Mouse (Mus musculus): ENCODE measurements at regions not wholly inside any gene's neighbourhood (a gene's known extent, or its start where the extent isn't known, plus 50 kb on each side); places are given as distances from the start of the nearest gene placed in this dataset.

DNA sequence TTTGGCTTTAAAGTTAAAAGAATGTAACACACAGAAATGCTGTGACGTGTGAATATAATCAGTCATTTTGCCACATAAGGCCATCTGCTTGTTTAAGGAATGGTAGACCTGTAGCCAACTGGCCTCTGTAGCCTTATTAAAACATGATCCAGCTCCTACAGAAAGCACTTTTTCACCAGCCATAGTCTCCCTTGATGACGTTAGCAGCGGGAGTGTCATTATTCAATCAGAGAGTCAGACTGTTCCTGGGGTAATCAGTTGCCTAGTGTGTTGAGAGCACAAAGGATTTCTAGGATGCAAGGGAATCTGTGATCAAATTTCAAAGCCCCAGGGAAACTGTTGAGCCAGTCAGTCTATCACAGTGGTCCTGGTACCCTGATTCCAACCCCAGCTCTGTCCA, 260.3 kb upstream of the Rag2 start:
- Histone ChIP-seq H3K4me3 (ENCODE audit: low read depth, low read length) (no peak overlapping the region), H3K27me3 (ENCODE audit: control insufficient read depth, insufficient read depth, low read depth, low read length) (no peaks in the 10 kb centered on the region), H3K9ac (ENCODE audit: low read depth, low read length) (no peak overlapping the region), H3K27ac (ENCODE audit: low read length) (no peak overlapping the region), H3K4me1 (ENCODE audit: control insufficient read depth, insufficient read depth, low read length) (no peaks in the 10 kb centered on the region; the same call in 1 of the 2 replicates), H3K9me3 (replicated peaks; ENCODE audit: control insufficient read depth, low read length, poor library complexity, severe bottlenecking) (no peaks in the 10 kb centered on the region), H3K4me2 (ENCODE audit: low read length) (no peak overlapping the region), H3K36me3 (ENCODE audit: control insufficient read depth, insufficient read depth, low read length) (no peaks in the 10 kb centered on the region)
- 36% methylated on average over 3 of the region's 3 CpGs for WGBS
- ATAC-seq = no peak

DNA sequence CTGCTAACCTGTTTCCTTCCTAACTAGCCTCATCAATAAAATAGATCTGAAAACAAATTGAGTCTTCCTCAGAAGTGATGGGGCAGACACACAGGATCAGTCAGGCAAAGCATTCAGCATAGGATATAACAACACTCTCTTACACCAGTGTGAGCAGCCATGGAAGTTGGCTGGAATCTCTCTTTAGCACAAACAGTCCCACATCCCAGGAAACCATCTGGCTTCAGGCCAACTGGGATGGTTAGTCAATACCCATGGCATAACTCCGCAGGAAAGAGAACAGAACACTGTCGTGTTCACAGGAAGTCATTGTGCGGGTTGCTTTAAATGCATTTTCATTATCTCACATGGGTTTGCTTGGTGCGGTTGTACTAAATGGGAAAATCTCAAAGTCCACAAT, 256.2 kb upstream of the Rag2 start:
- ATAC-seq = no peak
- no peaks in the 10 kb centered on the region for H3K9me3 ChIP-seq (replicated peaks; ENCODE audit: control insufficient read depth, low read length, poor library complexity, severe bottlenecking)
- no peak overlapping the region for H3K4me2 ChIP-seq (ENCODE audit: low read length)
- no peak overlapping the region for H3K27ac ChIP-seq (ENCODE audit: low read length)
- H3K36me3 ChIP-seq (ENCODE audit: control insufficient read depth, insufficient read depth, low read length) = no peaks in the 10 kb centered on the region
- no peaks in the 10 kb centered on the region; the same call in 1 of the 2 replicates for H3K4me1 ChIP-seq (ENCODE audit: control insufficient read depth, insufficient read depth, low read length)
- WGBS = 69% methylated on average over 4 of the region's 4 CpGs
- H3K4me3 ChIP-seq (ENCODE audit: low read depth, low read length) = no peak overlapping the region
- H3K27me3 ChIP-seq (ENCODE audit: control insufficient read depth, insufficient read depth, low read depth, low read length) = no peaks in the 10 kb centered on the region
- H3K9ac ChIP-seq (ENCODE audit: low read depth, low read length) = no peak overlapping the region

DNA sequence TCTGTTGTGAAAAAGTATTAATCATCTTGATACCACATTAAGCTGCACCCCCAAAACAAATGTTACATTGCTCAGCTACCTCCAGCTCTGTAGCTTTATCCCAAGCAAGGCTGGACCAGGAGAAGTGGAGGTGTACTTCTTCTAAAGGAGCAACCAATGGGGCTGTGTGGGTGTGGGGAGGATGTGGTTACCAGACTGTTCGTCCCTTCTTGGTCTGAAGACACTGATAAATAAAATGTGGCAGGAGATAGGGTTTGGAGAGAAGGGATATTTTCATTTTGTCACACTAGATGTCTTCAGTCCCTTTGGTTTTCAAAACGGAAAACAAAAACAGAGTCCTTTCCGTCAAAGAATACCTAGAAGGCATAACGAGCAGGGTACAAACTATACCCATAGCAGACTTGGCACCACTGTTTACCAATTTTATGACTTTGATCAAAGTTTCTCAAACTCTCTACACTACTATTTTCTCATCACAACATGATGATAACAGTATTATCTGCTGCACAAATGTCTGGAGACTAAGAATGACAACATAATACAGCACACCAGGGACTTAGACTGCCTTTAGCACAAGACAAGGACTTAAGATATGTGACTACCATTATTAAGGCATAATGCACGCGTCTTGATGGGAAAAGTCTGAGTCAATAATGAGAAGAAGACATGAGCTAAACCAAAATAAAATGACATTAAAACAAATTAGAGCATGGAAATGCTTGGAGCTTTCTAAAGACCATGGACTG, 253.4 kb upstream of the Rag2 start:
- Histone ChIP-seq H3K27ac (ENCODE audit: low read length) (no peak overlapping the region), H3K4me3 (ENCODE audit: low read depth, low read length) (no peak overlapping the region), H3K9ac (ENCODE audit: low read depth, low read length) (no peak overlapping the region), H3K36me3 (ENCODE audit: control insufficient read depth, insufficient read depth, low read length) (no peaks in the 10 kb centered on the region), H3K4me1 (ENCODE audit: control insufficient read depth, insufficient read depth, low read length) (no peaks in the 10 kb centered on the region), H3K9me3 (replicated peaks; ENCODE audit: control insufficient read depth, low read length, poor library complexity, severe bottlenecking) (no peaks in the 10 kb centered on the region), H3K4me2 (ENCODE audit: low read length) (no peak overlapping the region), H3K27me3 (ENCODE audit: control insufficient read depth, insufficient read depth, low read depth, low read length) (no peaks in the 10 kb centered on the region)
- WGBS = 92% methylated on average over 6 of the region's 6 CpGs
- ATAC-seq = no peak

DNA sequence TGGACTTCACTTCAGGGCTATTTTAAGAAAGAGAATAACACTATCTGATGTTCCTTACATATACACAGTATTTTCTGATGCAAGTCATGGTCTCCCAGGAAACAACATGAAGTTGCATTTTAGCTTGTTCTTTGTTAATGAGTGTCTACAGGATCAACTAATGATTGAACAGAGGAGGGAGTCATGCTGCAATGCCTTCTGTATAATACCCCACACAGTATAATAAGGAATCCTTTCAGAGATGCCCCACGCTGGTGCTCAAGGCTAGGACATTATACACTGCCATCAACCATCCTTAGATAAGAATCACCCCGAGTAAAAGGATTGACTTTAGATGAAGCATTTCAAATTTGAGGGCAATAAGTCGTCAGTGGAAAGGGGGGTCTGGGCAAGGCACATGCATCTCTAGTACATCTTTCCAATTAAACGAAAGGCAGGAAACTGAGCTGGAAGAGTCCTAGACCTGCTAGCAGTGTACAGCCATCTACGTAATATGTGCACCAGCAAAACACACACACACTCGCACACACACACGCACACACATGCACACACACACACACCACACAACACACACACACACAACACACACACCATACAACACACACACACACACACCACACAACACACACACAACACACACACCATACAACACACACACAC, 252.6 kb upstream of the Rag2 start:
- WGBS = 86% methylated on average over 7 of the region's 7 CpGs
- Histone ChIP-seq H3K4me3 (ENCODE audit: low read depth, low read length) (no peak overlapping the region), H3K27ac (ENCODE audit: low read length) (no peak overlapping the region), H3K4me1 (ENCODE audit: control insufficient read depth, insufficient read depth, low read length) (no peaks in the 10 kb centered on the region), H3K4me2 (ENCODE audit: low read length) (no peak overlapping the region), H3K36me3 (ENCODE audit: control insufficient read depth, insufficient read depth, low read length) (no peaks in the 10 kb centered on the region), H3K9me3 (replicated peaks; ENCODE audit: control insufficient read depth, low read length, poor library complexity, severe bottlenecking) (no peaks in the 10 kb centered on the region), H3K9ac (ENCODE audit: low read depth, low read length) (no peak overlapping the region), H3K27me3 (ENCODE audit: control insufficient read depth, insufficient read depth, low read depth, low read length) (no peaks in the 10 kb centered on the region)
- no peak for ATAC-seq

DNA sequence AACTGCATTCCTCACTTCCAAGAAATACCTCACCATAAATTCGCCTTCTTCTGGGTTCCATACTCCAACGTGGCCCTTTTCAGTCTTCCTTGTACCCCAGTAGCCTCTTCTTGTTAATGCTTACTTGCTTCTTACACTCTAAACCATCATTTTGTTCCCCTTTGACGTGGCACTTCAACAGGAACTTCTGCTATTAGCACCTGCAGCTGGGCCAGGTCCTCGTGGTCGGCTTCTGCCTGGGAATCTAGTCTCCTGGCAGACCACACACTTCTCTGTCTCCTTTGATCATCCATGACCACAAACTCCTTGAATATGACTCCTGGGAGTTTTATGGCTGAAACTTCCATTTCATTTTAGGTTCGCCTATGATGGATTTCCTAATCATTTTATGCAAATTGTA, 243.9 kb upstream of the Rag2 start:
- H3K4me1 ChIP-seq (ENCODE audit: control insufficient read depth, insufficient read depth, low read length) = no peaks in the 10 kb centered on the region
- H3K36me3 ChIP-seq (ENCODE audit: control insufficient read depth, insufficient read depth, low read length) = no peaks in the 10 kb centered on the region
- H3K27me3 ChIP-seq (ENCODE audit: control insufficient read depth, insufficient read depth, low read depth, low read length) = no peaks in the 10 kb centered on the region
- no peak for ATAC-seq
- 83% methylated on average over 6 of the region's 6 CpGs for WGBS
- H3K9me3 ChIP-seq (replicated peaks; ENCODE audit: control insufficient read depth, low read length, poor library complexity, severe bottlenecking) = no peaks in the 10 kb centered on the region
- no peak overlapping the region for H3K9ac ChIP-seq (ENCODE audit: low read depth, low read length)
- H3K4me3 ChIP-seq (ENCODE audit: low read depth, low read length) = no peak overlapping the region
- no peak overlapping the region for H3K4me2 ChIP-seq (ENCODE audit: low read length)
- no peak overlapping the region for H3K27ac ChIP-seq (ENCODE audit: low read length)

DNA sequence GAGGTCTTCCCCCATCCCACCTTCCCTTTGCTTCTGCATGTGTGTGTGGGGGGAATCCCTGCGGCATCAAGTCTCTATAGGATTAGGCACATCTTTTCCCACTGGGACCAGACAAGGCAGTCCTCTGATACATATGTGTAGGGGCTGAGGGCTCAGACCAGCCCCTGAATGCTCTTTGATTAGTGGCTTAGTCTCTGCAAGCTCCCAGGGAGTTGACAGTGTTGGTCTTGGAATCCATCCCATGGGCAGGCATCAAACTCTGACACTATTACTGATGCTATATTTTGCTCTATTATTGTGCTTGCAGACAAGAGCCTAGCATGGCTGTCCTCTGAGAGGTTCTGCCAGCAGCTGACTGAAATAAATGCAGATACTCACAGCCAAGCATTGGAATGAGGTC, 209.5 kb upstream of the Rag2 start:
- Histone ChIP-seq H3K4me3 (ENCODE audit: low read depth, low read length) (no peak overlapping the region), H3K9me3 (replicated peaks; ENCODE audit: control insufficient read depth, low read length, poor library complexity, severe bottlenecking) (no peaks in the 10 kb centered on the region), H3K9ac (ENCODE audit: low read depth, low read length) (no peak overlapping the region), H3K27ac (ENCODE audit: low read length) (no peak overlapping the region), H3K4me2 (ENCODE audit: low read length) (no peak overlapping the region), H3K4me1 (ENCODE audit: control insufficient read depth, insufficient read depth, low read length) (no peaks in the 10 kb centered on the region), H3K36me3 (ENCODE audit: control insufficient read depth, insufficient read depth, low read length) (no peaks in the 10 kb centered on the region), H3K27me3 (ENCODE audit: control insufficient read depth, insufficient read depth, low read depth, low read length) (no peaks in the 10 kb centered on the region)
- no peak for ATAC-seq
- WGBS = 68% methylated on average over 1 of the region's 1 CpGs

DNA sequence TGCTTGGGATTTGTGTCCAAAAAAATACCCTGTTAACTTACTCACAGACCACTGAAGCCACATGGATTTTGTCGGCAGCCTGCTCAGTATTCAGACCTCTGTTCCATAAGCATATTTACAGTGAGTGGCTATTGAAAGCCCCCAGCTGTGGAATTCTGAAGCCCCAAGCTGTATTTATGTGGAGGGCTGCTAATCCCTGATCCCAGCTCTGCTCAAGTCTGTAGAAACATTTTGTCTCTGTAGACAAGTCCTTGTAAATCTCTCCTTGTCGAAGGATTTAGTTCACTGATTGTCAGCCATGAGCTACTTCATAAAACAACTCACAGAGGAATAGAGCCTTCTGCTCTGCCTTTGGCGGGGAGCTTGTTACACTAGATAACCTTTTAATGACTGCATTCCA, 207.8 kb upstream of the Rag2 start:
- ATAC-seq = no peak
- Histone ChIP-seq H3K4me1 (ENCODE audit: control insufficient read depth, insufficient read depth, low read length) (no peaks in the 10 kb centered on the region), H3K9ac (ENCODE audit: low read depth, low read length) (no peak overlapping the region), H3K27me3 (ENCODE audit: control insufficient read depth, insufficient read depth, low read depth, low read length) (no peaks in the 10 kb centered on the region), H3K4me3 (ENCODE audit: low read depth, low read length) (no peak overlapping the region), H3K27ac (ENCODE audit: low read length) (no peak overlapping the region), H3K36me3 (ENCODE audit: control insufficient read depth, insufficient read depth, low read length) (no peaks in the 10 kb centered on the region), H3K9me3 (replicated peaks; ENCODE audit: control insufficient read depth, low read length, poor library complexity, severe bottlenecking) (no peaks in the 10 kb centered on the region), H3K4me2 (ENCODE audit: low read length) (no peak overlapping the region)
- 24% methylated on average over 3 of the region's 3 CpGs for WGBS

DNA sequence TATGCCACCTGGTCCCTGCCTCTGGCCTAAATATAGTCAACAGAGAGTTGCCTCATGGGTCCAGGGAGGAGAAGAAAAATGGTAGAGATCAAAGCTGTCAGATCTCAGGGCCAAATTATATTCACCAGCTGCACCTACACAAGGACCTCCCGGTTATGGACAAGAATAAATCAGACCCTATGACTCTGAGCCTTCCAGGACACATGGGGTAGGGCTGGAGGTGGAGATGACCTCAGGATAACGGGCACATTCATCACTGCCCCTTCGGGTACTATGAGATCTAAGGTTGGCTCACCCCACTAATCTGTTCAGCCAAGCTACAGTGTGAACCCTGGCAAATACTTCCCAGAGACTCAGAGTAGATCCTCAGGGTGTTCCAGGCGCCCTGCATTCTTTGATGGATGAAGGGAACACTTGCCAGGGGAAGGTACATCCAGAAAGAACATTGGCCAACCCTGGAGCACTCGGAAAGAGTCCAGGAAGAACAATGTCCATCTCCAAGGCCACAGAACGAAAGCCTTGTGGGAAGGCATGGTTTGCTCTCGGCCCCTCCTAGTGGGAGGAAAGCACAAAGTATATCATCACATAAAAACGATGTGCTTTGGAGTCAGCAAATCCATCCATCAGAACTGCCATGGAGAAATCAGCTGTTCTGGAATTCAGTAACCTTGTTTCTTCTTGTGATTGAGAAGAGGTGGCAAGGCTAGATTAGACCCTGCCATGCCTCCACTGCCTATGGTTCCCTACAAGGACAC, 191.2 kb upstream of the Rag2 start:
- 83% methylated on average over 8 of the region's 8 CpGs for WGBS
- Histone ChIP-seq H3K4me1 (ENCODE audit: control insufficient read depth, insufficient read depth, low read length) (no peaks in the 10 kb centered on the region), H3K9me3 (replicated peaks; ENCODE audit: control insufficient read depth, low read length, poor library complexity, severe bottlenecking) (no peaks in the 10 kb centered on the region), H3K36me3 (ENCODE audit: control insufficient read depth, insufficient read depth, low read length) (no peaks in the 10 kb centered on the region), H3K27me3 (ENCODE audit: control insufficient read depth, insufficient read depth, low read depth, low read length) (no peaks in the 10 kb centered on the region), H3K9ac (ENCODE audit: low read depth, low read length) (no peak overlapping the region), H3K4me3 (ENCODE audit: low read depth, low read length) (no peak overlapping the region), H3K27ac (ENCODE audit: low read length) (no peak overlapping the region), H3K4me2 (ENCODE audit: low read length) (no peak overlapping the region)
- no peak for ATAC-seq

DNA sequence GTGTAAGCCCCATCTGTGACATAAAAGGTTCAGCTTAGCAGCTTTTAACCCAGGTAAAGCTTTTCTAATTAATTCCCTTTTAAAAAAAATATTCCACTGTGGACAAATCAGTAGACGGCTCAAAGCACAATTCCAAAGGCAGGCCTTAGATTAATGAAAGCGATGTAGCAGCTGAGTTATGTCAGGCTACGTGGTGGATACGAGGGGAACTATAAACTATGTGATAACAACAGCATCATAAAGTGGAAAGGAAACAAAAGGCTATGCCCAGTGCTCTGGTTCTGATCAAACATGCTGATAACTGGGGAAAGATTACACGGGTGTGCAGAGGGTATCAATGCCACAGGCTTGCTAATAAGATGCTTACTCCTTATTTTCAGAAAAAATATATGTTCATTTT, 184.3 kb upstream of the Rag2 start:
- Histone ChIP-seq H3K36me3 (ENCODE audit: control insufficient read depth, insufficient read depth, low read length) (no peaks in the 10 kb centered on the region), H3K9me3 (replicated peaks; ENCODE audit: control insufficient read depth, low read length, poor library complexity, severe bottlenecking) (no peaks in the 10 kb centered on the region), H3K9ac (ENCODE audit: low read depth, low read length) (no peak overlapping the region), H3K27ac (ENCODE audit: low read length) (no peak overlapping the region), H3K4me1 (ENCODE audit: control insufficient read depth, insufficient read depth, low read length) (no peaks in the 10 kb centered on the region), H3K4me3 (ENCODE audit: low read depth, low read length) (no peak overlapping the region), H3K4me2 (ENCODE audit: low read length) (no peak overlapping the region), H3K27me3 (ENCODE audit: control insufficient read depth, insufficient read depth, low read depth, low read length) (no peaks in the 10 kb centered on the region)
- 70% methylated on average over 5 of the region's 5 CpGs for WGBS
- ATAC-seq = no peak
